Mouse (Mus musculus) lung, postnatal 25 days (tissue): Measurements from ENCODE around the gene Timm13.

Source experiments
- DNase-seq: peaks from one replicate; pipeline ENCODE4 v3.0.0; 2022; ENCODE audit warnings: low spot score

Timm13 gene

DNA sequence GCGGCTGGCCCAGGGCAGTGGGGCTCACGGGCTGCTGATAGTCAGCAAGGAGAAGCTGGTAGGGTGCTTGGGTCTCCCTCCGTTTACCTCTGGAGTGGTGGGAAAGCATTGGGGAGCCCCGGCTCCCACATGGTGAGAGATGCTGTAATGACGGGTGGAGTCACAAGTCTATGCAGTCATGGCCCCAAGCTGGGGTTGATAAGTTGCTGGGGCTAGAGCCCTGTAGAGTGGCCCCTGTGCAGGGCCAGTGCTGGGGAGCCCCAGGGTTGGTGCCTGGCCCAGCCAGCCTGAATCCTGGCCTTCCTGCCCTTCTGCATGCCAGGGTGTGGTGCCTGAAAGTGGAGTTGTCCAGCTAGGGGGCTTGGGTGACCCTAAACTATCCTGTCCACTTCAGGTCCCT is 38.5 kb downstream of the Timm13 start:
- no peak for DNase-seq

DNA sequence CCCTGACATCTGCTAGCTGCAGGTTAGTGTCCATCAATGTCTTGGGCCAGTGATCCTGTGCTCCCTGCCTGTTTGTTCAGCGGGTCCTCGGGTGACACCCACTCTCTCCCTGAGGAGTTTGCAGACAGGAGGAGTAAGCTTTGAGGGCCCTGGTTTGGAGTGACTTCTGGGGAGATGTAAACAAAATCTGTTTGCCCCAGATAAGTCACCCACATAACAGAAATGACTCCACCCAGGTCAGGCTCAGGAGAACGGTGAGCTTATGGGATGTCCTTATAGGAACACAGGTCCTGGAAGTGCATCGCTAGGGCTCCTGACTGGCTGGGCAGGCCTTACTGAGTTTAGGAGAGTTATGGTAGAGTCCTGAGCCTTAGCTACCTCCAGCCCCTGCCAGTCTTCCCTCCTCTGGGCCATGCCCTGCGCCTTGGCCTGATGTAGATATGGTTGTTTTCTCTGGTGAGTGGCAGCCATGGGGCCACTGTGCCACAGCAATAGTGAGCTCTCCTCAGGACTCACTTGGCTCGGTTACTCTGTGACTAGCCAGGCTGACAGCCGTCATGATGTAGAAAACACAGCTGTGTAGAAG is 42.3 kb downstream of the Timm13 start:
- DNase-seq = no peak

DNA sequence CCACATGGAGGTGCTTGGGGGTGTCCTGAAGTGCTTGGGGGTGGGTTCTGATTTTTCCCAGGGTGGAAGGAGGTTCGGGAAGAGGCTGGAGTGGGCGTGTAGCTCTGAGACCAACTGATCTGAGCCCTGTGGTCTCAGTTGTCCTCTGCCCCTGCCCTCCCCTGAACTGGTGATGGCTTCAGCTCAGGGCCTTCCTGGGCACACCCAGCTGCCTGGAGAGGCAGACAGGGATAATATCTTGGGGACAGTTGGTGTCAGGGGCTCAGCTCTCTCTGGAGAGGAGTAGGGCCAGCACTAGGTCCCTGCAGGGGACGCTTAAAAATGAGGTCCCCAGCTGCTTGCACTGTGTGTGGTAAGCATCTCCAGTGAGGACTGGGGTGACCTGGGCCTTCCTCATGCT is 42.9 kb downstream of the Timm13 start:
- DNase-seq = no peak

DNA sequence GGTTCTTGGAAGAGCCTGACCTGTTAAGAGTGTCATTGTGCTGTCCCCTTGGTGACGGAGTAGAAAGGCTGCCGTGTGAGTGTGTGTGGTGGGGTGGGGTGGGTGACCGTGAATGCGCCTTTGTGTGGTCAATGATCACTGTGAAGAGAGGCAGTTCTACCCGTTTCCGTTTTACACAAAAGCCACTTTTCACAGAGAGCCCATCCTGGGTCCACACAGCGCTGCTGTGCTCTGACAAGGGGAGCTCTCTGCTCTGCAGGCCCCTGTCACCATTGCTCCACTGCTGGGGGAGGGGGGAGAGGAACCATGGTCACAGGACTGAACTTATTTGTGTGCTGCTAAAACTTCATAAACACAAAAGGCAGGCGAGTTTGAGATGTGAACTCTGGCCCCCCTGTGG is 43.4 kb downstream of the Timm13 start:
- no peak for DNase-seq

DNA sequence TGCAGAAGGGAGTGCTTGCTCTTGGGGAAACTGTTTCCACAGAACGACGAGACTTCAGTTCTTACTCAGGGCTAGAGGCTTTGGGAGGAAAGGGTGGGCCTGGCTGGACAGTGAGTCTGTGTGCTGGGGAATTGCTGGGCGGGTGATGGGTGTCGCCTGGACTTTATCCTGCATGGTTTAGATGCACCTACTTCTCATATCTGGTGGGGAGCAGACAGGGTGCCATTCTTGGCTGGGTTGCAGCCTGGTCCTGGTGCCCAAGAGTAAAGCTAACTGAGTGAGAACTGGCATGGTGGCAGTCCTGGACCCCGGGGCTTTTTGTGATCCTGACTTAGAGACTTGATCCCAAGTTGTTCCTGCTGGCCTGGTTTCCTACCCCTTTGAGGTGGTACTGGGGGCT is 43.9 kb downstream of the Timm13 start:
- DNase-seq = no peak

DNA sequence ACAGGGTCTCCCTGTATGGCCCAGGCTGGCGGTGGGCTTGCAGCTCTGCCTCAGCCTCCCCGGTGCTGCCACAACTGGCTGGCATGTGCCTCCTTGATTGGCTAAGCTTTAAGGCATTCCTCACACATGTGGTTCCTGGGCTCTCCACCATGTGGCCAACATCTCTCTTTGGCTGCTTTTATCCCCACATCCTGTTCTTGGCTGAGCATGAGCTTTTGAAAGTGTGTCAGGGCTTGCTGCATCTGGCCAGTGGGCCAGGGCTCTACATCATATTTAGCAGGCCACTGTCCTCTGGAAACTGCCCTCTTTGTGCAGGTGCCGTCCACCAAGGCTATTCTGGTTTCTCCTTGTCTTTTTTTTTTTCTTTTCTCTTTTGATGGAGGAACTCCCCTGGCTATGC is 44.5 kb downstream of the Timm13 start:
- no peak for DNase-seq

DNA sequence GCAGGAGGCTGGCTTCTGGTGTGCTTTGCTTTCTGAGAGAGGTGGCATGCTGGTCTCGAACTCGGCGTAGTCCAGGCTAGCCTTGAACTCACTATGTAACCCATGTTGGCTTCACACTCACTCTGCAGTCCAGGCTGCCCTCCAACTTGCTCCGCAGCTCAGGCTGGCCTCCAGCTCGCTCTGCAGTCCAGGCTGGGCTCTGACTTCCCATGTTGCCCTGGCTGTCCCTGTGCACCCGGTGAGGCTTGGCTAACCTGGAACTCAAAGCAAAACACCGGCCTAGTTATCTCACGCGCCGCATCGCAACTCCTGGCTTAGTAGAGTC is 45.1 kb downstream of the Timm13 start:
- no peak for DNase-seq

DNA sequence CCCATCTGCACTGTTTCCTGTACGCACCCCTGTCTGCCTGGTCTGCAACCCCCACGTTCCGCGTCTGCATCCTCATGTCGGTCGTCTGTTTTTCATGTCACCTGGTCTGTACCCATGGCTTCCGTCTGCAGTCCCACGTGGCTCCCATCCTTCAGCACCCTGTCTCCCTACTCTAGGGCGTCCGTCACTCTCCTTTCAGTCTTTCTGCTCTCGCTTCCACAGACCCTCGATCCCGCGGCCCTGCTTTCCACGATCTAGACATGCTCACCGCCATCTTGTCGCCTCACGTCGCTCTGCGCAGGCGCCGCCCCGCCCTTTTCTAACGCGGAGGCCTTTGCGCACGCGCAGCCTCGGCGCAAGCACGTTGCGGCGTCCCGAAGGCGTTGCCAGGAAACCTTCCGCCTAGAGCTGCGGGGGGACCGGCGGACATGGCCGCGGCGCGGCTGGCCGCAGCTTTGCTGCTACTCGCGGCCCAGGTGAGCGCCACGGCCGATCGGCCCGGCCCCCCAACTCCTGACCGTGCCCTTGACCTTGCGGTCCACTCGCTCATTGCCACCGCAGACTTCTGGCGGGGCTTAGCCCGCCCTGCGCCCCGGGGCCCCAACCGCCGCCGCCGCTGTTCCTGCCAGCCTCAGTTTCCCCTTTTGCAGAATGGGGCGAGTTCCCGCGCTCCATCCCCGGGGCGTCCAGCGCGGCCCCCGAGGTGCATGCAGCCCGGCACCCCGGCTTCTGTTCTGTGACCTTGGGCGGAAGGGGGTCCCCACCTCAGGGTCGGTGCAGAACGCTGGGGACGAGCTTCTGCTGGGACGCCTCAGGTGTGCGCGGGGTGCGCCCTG is 45.6 kb downstream of the Timm13 start, which contains the start of the genes Lsm7 and Sppl2b:
Gene Lsm7 (minus strand): TSS at position 297 of the 836 bp plus-strand sequence.
Gene Sppl2b (plus strand): TSS at position 363 of the 836 bp plus-strand sequence.
- peak; percentile 96 for DNase-seq
